Mouse (Mus musculus) ovary, postnatal 14 days (tissue): ENCODE measurements around the gene Lrguk.

ENCODE experiments used
- DNase-seq: peaks from one replicate; pipeline ENCODE4 v3.0.0; 2022; ENCODE audit warnings: low spot score

Lrguk gene

DNA sequence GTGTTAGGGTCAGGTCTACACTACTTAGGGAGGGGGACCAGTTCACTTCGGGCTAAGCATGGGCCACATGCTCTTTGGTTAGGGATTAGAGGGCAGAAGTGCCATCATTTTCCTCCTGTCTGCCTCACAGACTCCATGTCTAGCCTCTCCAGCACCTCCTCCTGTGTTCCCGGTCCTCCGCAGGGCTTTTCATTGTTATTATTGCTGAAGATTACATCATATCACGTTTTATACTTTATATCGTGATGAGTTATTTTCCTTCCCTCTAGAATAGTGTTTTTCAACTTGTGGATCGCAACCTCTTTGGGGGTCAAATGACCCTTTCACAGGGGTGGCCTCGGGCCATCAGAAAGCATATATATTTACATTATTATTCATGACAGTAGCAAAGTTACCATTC is 37.5 kb downstream of the Lrguk start:
- no peak for DNase-seq

DNA sequence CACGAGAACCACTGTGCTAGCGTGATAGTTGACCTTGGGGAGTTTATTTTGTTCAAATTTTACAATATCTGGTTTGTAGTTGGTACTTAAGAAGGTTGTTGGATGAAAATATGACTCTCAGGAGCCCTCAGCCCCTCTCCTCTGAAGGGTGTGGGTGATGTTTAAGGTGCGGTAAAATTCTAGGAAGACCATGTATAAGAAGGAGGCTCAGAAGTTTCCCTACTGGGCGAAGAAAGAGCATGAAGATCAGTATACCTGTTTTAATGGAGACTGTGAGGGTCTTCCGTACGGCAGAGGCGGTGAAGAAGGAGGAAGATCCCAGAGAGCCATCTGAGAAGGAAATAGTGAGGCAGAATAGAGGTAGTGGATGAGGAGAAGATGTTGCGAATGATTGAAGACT is 38.0 kb downstream of the Lrguk start:
- no peak for DNase-seq

DNA sequence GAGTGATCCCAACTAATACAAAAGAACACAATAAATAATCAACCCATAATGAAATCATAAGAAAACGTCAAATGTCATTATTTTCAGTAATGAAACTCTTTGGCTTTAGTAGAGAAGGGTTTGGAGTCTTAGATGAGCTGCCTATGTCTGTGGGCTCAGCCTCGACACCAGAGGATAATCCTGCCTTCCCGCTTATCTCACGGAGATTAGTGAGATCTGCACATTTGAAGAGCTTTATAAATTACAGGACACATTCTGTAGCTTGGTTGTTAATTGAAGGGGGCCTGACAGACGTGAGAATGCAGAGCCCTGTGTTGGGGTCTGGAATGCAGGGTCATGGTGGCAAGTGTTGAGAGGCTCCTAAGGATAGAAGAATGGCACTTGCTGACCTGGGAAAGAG is 42.7 kb downstream of the Lrguk start:
- no peak for DNase-seq

DNA sequence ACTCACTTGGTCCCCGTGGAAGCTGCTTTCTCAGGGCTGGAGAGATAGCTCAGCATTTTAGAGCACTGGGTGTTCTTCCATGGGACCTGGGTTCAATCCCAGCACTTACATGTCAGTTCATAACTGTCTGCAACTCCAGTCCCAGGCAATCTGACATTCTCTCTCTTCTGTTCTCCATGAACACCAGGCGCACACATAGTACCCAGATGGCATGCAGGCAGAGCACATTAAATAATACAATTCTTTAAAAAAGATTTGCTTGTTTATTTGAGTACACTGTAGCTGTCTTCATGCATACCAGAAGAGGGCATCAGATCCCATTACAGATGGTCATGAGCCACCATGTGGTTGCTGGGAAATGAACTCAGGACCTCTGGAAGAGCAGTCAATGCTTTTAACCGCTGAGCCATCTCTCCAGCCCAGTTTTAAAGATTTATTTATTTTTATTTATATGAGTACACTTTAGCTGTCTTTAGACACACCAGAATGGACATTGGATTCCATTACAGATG is 44.7 kb downstream of the Lrguk start:
- no peak for DNase-seq

DNA sequence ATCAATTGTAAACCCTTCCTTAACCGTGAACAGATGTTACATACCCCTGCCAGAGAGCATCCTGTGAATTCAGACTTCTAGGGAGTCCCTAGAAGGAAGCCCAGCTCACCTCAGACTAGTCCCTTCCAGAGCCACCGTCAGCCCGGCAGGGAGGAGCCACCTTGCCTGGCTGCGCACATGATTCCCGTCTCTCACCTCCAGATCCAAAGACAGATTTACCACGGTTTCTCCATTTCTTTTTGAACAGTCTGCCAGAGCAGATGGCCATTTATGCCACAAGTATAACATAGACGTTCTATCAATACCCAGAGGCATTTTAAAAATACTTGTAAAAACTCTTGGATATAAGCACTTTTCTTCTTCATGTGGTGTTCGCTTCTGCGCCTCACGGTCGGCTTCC is 46.3 kb downstream of the Lrguk start:
- no peak for DNase-seq

DNA sequence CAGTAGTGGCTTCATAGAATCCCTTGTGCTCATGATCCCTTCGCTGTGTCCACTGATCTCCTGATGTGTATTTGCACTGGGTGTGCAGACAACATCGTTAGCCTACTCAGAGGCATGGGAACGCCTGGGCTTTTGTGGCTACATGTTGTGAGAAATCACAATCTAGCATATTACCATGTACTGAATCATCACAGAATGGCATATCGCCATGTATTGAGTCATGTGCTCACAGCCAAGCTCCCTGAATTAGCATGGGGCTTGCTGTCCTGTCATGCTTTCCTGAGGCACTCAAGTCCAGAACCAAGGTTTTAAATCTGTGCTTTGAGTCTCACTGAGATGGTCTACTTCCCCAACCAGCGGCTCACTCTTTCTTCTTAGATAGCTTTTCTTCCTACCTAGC is 54.2 kb downstream of the Lrguk start:
- DNase-seq, result no peak

DNA sequence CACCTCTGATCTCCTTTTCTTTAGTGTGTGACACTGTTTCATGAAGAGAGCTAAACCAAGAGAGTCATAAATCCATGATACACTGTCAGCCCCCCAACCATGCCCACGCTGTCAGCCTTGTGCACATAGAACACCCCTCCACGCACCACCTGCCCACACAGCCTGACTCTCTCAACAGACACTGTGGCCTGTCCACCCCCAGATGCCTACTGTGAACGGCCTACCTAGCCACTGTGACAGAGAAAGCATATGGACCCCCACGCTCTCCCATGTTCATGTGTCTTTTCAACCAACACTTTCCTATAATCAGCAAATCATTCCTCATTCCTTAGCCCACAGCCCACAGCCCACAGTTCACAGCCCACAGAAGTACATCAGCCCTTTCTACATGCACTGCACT is 58.5 kb downstream of the Lrguk start:
- DNase-seq, result no peak

DNA sequence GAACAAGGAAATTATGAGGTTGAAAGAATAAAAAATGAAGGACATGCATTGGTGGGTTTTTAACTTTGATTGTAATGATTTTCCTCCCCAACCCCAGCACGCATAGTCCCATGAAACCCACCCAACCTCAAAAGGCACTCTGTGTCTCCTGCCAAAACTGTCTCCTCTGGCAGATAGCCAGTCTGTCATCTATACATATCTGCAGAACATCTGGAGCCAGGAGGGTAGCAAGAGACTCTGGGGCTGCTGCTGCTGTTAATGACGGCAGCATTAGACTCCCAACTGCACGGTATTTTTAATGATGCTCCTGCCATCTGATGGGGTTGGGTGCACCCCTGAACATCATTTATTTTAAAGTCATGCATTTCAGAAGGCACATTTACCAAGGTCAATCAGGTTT is 59.7 kb downstream of the Lrguk start:
- DNase-seq, result no peak

DNA sequence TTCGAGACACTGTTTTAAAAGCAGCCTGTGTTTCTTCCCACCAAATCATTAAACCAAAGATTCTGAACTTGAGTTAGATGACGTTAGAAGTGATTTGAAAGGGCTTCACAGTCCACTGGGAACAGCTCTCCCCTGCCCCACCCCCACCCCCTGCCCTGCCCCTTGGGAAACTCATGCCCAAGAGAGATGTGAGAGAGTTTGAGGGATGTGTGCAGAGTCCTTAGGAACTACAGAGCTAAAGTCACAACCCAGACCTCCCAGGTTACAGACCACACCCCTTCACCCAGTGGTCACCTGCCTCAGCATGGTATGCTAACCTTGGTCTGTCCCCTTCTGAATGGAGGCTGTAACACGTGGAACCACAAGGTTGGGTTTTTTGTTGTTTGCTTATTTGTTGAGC is 62.3 kb downstream of the Lrguk start:
- DNase-seq, result no peak

DNA sequence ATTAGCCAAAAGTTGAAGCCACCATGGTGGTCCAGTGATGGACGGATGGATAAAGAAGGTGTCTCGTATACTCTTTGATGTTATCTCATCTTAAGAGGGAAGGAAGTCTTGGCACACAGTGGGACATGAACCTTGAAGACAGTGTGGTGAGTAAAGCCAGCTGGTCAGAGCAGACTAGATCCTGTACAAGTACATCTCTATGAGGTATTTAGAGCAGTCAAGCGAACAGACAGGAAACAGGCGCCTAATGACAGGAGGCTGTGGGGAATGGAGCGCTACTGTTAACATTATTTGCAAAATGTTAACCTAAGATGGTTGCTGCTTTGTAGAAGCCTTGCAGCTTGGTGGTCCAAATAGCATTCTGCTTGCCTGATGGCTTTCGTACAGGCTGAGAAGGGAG is 67.0 kb downstream of the Lrguk start:
- DNase-seq, result no peak

DNA sequence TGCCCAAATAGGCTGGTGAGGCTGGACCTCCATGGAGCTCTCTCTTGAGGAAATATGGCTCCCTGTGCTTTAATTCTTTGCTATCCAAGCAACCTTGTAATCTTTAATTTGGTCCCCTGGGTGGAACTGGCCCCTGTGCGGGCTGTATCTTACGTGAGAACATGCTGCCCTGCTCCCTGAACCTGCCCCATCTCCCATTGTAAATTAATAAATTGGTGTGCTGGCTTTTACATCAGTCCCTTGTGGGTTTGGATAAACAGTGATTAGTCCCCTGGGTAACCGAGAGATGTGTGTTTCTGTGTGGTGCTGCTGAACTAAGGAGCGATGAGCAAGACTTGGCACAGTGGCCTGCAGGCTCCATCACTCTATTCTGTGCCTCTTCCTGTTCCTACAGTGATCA is 67.7 kb downstream of the Lrguk start:
- DNase-seq, result no peak

DNA sequence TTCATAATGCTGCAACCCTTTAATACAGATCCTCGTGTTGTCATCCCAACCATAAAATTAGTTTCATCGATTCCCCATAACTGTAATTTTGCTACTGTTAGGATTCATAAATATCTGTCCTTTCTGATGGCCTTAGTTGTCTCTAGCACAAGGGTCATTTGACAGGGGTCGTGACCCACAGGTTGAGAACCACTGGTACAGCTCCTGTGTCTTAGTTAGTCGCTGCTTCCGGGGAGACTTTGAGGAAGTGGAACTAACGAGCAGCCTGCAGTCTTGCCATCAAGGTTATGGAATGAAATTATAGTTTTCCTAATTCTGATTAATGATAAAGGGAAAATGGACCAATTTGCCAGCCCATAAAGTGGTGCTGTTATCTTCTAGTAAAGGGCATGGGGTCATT is 70.5 kb downstream of the Lrguk start:
- DNase-seq, result no peak

DNA sequence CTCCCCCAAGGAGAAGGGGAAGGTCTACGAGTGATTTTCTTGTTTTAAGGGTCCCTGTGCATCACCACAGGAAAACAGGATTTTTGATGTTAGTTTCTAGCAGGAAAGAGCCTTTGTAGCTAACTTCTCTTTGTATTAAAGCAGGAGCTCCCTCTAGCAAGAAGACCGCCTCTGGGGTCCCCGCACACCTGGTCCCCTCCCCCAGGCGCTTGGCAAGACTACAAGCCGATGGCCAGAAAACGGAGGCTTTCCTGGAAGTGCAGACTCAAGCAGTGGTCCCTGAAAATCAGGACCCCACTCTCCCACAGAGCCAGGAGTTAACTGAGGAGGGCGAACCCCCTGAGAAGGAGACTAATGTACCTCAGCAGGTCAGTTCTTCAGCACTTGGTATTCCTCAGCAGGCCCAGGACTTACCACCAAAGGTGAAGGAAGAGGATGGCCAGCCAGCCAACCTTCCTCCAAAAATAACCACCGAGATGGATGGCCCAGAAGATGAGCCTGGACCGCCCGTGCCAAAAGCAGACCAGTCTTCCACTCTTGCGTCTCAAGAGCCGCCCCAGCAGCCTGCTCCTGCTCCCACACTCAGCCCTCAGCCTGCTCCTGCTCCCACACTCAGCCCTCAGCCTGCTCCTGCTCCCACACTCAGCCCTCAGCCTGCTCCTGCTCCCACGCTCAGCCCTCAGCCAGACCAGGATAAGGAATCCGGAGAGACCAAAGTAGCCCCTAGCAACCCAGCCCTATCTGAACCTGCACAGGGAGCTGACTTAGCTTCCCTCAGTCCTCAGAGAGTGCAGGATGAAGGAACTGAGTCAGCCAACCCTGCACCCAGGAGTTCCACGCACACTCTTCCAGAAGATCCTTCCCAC is 72.5 kb downstream of the Lrguk start:
- DNase-seq, result no peak

DNA sequence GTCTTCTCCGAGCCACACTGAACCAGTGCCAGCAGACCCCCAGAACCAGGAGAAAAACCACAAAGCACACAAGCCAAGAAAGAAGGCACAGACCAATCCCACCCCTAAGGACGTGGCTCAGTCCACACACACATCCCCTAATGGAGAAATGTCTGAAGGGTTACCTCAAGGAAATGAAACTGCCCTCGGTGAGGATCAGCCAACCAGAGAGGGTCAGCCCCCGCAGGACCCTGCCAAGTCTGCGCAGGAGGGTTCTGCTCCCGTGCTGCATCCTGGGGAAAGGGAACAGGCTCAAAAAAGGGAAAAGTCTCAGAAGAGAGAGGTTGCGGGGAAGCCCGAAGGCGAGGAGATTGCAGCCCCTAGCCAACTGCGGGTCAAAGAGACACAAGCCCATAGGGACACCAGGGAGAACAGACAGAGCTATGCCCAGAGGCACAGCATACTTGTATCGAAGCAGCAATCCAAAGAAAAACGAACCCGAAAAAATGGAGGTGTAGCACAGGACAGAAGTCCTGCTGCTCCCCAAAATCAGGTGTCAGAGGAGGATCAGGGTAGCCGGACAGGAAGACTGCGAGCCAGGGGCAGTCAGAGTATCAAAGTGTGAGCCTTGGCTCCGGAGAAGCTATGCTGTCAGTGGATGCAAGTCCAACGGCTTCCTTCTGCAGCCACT is 74.1 kb downstream of the Lrguk start:
- no peak for DNase-seq

DNA sequence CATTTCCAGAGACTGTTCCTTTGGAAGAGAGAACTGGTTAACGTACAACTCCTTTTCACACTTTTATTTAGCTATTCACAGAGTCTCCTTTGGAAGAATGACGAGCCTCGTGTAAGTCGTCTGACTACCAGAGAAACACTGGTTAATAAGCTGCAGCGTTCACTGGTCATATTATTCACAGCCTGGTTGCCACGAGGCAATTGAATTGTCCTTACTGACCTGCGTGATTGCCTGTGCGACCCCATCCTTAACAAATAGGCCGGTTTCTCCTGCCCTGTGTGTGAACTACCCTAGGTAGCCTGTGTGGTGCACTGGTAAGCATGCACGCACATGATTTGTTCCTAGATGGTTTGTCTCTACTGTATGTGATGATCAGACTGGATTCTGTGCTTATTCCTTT is 81.3 kb downstream of the Lrguk start:
- no peak for DNase-seq

DNA sequence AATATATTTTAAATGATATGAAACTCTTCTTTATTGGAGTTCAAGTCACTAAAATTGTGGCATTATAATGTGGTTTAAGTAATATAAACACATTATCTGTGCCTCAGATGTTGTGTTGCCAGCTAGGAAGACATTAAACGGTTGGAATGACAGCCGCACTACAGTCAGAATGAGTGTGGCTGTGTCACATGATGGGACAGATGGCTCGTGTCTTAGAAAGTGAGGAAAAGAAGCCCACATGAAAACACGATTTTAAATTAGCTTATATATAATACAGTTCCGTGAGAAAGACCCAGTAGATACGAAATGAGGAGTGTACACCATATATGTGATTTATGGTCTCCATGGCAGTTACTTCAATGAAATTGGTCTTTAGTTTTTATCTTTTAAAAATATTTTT is 82.2 kb downstream of the Lrguk start:
- DNase-seq, result no peak

DNA sequence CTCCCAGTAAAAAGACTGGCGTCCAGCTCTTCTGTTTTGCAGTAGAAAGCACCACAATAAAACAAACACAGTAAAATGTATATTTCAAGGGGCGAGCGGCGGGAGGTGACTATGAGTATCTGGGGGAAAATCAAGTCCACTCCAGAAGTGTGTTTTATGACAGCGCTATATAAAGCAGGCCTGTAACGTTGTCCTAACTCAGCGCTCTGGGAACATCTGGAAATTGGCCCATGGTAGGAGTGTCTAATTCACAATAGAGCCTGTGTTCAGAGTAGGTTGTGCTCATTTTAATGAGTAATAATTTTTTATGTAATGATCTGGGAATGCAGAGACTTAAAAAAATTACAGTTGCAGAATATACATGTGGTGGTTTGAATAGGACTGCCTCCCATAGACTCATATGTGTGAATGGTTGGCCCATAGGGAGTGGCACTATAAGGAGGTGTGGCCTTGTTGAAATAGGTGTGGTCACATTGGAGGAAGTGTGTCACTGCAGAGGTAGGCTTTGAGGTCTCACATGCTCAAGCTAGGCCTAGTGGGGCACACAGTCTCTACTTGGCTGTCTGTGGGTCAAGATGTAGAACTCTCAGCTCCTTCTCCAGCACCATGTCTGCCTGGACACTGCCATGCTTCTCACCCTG is 87.7 kb downstream of the Lrguk start:
- DNase-seq, result no peak

DNA sequence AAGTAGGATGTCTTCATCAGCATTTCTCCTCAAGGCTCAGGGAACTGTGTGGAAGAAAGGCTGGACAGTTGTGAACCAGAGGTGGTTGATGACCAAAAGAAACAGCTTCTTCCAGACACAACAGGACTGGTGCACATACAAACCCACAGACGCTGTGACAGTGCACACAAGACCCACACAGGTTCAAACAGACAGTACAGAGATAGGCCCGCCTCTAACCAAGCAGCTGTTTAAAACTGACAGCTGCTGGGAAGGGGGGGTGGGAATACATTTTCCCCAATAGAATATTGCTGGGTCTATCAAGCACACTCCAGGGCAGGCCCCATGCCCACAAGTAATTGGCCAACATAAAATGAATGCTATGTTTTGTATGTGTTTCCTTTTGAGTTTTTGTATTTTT is 95.2 kb downstream of the Lrguk start:
- no peak for DNase-seq

DNA sequence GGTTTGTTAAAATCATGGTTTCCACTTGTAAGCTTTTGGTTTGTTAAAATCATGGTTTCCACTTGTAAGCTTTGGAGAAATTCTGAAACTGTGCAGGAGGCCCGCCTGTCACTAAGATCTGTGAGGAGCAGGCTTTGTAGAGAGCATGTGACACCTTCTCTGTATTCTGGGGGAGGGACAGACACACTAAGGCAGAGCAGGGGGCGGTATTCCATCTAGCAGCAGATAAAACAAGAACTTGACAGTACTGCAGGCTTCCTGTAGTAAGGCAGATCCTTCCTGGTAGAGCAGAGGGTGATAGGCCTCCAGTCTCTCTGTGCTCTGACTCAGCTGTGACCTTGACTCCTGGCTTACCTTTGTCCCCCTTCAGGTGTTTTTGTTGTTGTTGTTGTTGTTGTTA is 100.0 kb downstream of the Lrguk start:
- no peak for DNase-seq

DNA sequence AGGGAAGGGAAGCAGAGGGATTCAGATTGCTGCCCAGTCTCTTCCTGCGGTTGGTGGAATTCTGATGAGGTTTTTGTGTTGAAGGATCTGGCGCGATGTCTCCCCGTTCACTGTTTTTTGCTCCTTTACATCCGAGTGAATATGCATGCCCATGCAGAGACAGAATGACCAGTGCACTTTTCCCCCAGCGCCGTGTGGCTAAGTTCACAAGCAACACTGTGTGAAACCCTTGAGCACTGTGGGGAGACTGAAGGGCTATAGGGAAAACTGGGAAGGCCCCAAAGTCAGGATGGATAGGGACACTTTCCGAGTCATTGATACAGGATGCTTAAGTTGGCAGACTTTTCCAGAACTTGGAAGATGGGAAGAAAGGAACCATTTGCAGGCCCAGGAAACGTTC is 103.1 kb downstream of the Lrguk start:
- no peak for DNase-seq

DNA sequence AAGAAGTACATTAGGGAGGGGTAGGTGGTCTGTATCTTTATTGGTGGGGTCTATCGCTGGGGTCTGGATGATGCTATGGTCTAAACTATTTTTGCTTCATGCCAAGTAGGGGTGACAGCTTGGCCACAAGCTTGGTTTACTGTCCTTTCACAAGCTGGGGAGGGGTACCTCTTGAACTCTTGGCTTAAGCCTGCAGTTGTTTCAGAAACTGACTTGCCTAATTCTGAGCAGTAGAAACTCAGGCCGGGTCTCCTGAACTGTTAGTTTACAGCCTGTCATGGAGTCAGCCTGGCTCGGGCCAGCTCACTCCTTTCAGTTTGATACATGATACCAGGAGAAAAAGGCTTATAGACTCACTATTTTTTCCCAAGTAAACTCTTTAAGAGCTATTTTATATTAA is 109.1 kb downstream of the Lrguk start:
- DNase-seq, result no peak

DNA sequence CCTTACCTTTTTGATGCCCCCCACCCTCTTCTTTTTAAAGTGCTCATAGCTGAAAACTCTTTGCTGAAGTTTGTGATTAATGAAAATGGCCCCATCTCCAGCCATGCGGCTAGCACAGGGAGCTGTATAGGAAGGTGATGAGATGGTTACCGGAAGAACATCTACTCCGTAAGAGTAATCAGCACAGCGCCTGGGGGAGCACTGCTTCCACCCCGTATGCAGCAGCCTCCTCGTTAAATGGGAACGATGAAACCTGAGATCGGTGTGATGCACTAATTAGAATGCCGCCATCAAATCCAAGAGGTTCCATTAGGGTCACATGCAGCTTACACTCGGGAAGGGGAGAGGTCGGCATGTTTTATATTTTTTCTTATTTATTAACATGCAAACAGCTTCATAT is 113.7 kb downstream of the Lrguk start:
- no peak for DNase-seq

DNA sequence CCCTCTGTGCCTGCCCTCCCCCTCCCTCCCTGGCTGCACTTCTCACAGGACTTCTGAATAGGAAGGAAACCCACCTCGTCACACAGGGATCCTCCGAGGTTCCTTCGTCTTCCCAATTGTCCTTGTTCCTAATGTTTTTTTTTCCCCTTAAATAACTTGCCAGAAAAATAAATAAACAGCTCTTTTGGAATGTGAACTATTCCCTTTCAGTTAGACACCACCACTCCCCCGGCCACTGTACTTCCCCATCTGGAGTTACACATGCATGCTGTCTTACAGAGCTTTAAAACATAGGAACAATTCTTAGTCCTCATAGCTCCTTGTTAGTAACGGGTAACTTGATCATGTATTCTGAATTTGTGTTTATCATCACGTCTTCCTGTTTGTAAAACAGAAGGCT is 116.8 kb downstream of the Lrguk start:
- no peak for DNase-seq
